Mouse (Mus musculus) left cerebral cortex, postnatal 10 days (tissue): ENCODE results near the gene Pamr1. TPM values are rescaled to one million over a fixed set of nuclear protein-coding genes. Genes with fewer than 3 reads are reported as not detected.

ENCODE experiments used
- DNase-seq, 2 experiments: peaks; one replicate each; pipeline ENCODE4 v3.0.0; 2021 to 2022; ENCODE audit warnings: low spot score in 2 of 2, mixed read lengths in 1 of 2; ENCODE audit errors: extremely low spot score in 1 of 2
- intact Hi-C: fragments of 180-260 bp; cut with DNase I; formaldehyde crosslinking; loops from one replicate; pipeline ENCODE4 v1.15.1; 2025
- total RNA-seq, 2 experiments: library from RNA; stranded (reverse); gene quantifications; 2 replicates each; pipeline ENCODE4 v1.2.3; 2021

Gene Pamr1
- total RNA-seq, 2 experiments from 2014 or later = 27.7 to 28.8 TPM

DNA sequence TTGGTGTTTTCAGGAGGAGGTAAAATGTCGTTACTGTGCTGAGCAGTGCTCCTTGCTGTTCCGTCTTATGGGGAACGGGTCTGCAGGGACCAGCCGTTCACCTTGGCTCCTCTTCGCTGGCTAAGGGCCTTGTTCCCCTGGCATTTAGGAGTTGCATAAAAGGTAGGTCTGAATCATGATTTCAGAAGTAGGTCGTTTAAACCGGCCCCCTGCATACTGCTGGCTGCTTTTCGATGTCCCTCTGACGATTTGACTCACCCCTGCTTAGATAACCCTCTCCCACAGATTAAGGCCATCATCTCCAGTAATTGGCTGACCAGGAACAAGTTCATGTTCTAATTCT is 136.3 kb downstream of the Pamr1 start:
- no peak for DNase-seq
- intact Hi-C loops = loop anchor here (5.0 to 10.0 kb wide), 2 partner anchors 331 to 369 kb away; no protein-coding TSS in a partner anchor

Other genes with a start within 250 kb of the Pamr1 start
- 100 to 1,000 TPM; 177 to 178 TPM for gene Trim44, start 142.2 kb upstream of the Pamr1 start, total RNA-seq
- gene Fjx1, start 97.5 kb upstream of the Pamr1 start, total RNA-seq = 10 to 100 TPM; 74.9 to 84.1 TPM
- 1,000 to 10,000 TPM; 1,314 to 1,339 TPM for gene Slc1a2, start 108.6 kb downstream of the Pamr1 start, total RNA-seq